Mouse (Mus musculus) frontal cortex, postnatal 36 days (tissue): ENCODE results near the gene Vmn1r59.
"Not testable (repeated sequence)": the region's sequence is repeated elsewhere in the genome, so short reads cannot be mapped to it uniquely, and the experiment has no call there.

Experiments used
- DNase-seq, 2 experiments: peaks; one replicate each; pipeline ENCODE4 v3.0.0; 2022; ENCODE audit warnings: low spot score in 2 of 2

Gene Vmn1r59

DNA sequence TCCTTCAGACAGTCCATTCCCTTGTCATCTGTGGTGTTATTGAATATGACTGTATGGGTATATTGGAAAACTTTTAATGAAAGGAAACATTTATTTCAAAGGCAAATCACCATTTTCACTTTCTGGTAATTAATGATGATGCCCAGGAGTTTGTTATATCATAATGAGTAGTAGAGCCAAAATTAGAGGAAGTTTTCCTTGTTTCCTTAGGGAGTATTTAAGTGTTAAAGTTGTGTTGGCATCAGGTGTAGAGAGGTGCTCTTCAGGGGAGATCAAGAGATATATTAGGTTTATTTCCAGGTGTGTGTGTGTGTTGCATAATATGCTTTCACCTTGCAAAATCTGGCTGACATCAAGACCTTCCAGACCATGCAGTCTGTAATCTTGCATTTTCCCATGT, at the start of gene Vmn1r59:
Gene Vmn1r59, minus strand, starts transcription at position 101 of the 400 bp plus-strand sequence.
- no peak for DNase-seq

DNA sequence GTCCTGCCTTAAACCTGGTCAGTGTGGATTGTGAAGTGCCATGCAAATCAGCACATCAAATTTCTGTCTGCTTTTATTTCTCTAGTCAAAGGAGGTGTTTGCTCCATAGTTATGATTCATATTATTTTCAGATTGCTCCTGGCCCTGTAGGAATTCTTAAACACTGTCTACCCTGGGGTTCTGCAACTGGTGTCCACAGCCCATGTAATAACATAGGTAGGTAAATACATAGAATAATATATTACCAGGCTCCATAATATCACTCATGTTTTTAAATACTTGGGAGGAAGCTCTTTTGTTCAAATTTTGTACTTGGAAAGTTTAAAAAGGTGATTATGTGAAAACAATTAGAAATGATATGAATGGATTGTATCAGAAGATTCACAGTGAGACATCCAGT, 37.3 kb upstream of the Vmn1r59 start, which contains the start of gene Vmn2r28:
Gene Vmn2r28, minus strand, starts transcription at position 101 of the 400 bp plus-strand sequence.
- DNase-seq: not testable (repeated sequence)

DNA sequence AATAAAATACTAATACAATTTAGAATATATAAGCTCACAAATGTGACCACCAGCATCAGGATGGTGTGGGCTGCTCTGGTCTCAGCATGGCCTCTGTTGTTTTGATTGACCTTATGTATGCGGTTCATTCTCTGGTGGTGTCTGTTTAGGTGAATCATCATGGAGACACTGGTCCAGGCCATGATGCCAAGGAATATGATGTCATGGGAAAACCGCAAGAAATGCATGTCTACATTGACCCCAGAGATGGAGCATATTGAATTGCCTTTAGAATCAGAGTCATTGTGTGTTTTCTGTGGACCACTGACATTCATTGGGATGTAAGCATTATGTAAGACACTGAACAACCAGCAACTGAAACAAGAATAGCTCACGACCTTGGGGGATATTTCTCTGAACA, 2.6 kb downstream of the Vmn1r59 start:
- not testable (repeated sequence) for DNase-seq

DNA sequence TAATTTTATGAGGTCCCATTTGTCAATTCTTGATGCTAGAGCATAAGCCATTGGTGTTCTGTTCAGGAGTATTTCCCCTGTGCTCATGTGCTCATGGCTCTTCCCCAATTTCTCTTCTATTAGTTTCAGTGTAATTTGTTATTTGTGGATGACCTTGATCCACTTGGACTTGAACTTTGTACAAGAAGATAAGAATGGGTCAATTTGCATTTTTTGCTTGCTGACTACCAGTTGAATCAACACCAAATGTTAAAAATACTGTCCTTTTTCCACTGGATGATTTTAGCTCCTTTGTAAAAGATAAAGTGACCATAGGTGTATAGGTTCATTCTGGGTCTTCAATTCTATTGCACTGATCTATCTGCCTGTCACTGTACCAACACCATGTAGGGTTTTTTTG, 7.9 kb downstream of the Vmn1r59 start:
- DNase-seq: no peak

DNA sequence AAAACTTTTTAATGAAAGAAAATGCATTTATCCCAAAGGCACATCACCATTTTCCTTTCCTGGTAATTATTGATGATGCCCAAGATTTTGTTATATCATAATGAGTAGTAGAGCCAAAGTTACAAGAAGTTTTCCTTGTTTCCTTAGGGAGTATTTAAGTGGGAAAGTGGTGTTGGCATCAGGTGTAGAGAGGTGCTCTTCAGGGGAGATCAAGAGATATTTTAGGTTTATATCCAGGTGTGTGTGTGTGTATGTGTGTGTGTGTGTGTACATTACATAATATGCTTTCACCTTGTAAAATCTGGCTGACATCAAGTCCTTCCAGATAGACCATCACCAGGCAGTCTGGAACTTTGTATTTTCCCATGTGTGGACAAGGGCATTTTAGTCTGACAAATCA, 43.3 kb downstream of the Vmn1r59 start, which contains the start of gene Vmn1r58:
Gene Vmn1r58, minus strand, starts transcription at position 101 of the 400 bp plus-strand sequence.
- DNase-seq: not testable (repeated sequence)

DNA sequence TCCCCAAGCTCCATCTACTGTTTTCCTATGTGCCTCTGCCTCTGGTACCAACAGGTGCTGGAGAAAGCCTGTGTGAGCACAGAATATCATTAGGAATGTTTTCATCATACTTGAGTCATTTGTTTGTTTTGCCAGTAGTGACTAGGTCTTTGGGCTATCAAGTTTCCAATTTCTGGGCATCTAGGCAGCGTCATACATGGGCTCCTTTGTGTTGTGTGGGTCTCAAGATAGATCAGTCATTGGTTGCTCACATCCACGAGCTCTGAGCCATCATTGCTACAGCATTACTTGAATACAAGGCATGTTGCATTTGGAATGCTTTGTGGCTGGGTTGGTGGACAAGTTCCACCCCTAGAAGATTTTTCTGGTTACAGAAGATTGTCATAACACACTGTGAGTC, 50.4 kb downstream of the Vmn1r59 start:
- DNase-seq: no peak
